Mouse (Mus musculus): ENCODE measurements around the gene Ncoa5.

DNA sequence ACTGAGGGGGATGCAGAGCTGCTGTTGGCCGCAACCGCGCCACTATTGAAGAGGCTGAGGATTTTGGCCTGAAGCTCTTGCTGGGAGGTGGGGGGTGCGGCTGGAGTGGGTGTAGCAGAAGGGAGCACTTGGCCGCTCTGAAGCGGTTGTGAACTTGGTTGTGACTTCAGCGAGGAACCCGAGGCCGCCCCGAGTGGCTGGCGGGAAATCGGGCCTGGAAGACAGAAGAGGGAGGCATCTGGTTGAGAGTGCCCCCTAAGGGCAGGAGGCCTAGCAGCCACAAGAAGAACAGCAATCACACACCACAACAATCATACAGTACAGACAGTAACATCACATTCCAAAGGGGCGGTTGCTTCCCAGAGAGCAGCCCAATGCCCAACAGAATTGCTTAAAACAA, 32.7 kb downstream of the Ncoa5 start:
- TF ChIP-seq POLR2A (IDR thresholded peaks at IDR 0.05; ENCODE audit: borderline replicate concordance, low read depth, low read length) = no peak
- no peak for TF ChIP-seq CTCF (IDR thresholded peaks at IDR 0.05; ENCODE audit: low read depth, low read length)
